Mouse (Mus musculus) kidney, adult 9 months (tissue): Measurements from ENCODE around the gene Phf21a.

Experiments
- DNase-seq: peaks from one replicate; pipeline ENCODE4 v3.0.0; 2022

The Phf21a gene

DNA sequence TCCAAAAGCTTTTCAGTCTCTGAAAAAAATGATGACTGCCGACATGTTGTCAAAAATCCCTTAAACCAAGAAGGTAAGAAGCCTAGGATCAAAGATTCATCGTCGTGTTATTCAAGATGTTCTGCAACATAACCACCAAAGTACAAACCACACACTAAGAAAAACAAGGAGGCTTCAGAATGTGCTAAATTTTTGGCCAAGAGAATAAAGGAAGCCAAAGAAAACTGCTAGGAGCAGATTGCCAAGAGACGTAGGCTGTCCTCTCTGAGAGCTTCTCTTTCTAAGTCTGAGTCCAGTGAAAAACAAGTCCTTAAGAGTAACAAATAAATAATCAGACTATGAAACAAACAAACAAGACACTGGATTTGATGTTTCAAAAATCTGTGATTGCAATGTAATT, 219.6 kb downstream of the Phf21a start:
- no peak for DNase-seq

DNA sequence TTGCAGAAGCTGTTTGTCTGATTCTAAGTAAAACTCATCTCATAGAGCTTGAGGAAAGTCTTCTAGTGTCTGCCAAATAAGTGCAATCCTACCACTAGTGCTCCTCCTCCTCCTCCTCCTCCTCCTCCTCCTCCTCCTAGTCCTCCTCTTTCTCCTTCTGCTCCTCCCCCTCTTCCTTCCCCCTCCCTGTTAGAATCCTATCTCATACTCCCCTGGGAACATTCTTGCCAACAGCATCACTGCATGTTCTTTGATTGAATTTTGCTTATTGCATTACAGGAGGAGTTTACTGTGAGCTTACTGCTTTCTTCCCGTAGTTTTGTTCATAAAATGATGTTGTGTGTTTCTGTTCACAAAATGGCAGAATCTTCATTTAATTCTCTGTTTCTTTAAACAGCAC, 221.1 kb downstream of the Phf21a start:
- DNase-seq = no peak

GRCm38 (mm10) chr2:92316652-92317051, 223.7 kb downstream of the Phf21a start:
- DNase-seq = no peak

GRCm38 (mm10) chr2:92317228-92317627, 224.3 kb downstream of the Phf21a start:
- DNase-seq = no peak

GRCm38 (mm10) chr2:92322669-92323068, 229.8 kb downstream of the Phf21a start:
- DNase-seq = peak; percentile 17

- DNase-seq = no peak
Observed at GRCm38 (mm10) chr2:92325676-92326075, 232.8 kb downstream of the Phf21a start.

GRCm38 (mm10) chr2:92326221-92326620, 233.3 kb downstream of the Phf21a start:
- DNase-seq = no peak

GRCm38 (mm10) chr2:92327601-92328000, 234.7 kb downstream of the Phf21a start:
- DNase-seq = no peak

GRCm38 (mm10) chr2:92328206-92328605, 235.3 kb downstream of the Phf21a start:
- no peak for DNase-seq

GRCm38 (mm10) chr2:92330840-92331239, 237.9 kb downstream of the Phf21a start:
- DNase-seq = peak; percentile 42

DNA sequence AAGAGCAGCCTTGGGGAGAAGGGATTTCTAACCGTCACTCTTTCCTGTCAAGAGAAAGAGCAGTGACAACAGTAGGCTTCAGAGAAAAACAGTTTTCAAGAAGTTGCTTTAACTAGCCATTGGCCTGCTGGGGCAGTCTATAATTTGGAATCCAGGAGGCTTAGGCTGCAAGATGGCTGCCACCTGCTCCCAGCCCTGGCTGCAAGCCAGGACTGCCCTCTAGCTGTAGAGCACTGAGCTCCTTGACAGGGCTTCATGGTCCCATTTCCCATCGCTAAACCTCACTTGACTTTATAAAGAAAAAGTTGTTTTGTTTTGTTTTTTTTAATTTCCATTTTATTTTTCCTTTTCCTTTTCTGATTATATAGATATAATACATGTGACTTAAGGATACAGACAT, 238.5 kb downstream of the Phf21a start:
- no peak for DNase-seq

GRCm38 (mm10) chr2:92331871-92332270, 239.0 kb downstream of the Phf21a start:
- no peak for DNase-seq

GRCm38 (mm10) chr2:92342418-92342817, 249.5 kb downstream of the Phf21a start:
- DNase-seq = no peak

DNA sequence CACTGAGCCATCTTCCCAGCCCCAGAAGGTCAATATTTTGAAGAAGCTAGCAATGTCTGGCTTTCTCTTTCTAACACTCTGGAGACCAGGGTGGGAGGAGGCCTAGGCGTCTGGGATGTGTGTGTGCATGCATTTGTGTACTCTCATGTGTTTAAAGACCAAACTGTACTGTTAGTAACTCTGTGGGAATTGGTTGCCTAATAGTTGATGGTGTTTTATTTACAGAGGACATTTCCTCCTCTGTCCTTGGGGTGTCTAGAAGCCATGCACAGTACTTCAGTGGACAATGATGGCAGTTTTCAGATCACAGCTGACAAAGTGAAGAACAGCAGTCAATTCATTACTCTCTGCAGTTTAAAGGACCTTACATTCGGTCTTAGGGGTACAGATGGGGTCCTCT, 254.3 kb downstream of the Phf21a start:
- DNase-seq = no peak

DNA sequence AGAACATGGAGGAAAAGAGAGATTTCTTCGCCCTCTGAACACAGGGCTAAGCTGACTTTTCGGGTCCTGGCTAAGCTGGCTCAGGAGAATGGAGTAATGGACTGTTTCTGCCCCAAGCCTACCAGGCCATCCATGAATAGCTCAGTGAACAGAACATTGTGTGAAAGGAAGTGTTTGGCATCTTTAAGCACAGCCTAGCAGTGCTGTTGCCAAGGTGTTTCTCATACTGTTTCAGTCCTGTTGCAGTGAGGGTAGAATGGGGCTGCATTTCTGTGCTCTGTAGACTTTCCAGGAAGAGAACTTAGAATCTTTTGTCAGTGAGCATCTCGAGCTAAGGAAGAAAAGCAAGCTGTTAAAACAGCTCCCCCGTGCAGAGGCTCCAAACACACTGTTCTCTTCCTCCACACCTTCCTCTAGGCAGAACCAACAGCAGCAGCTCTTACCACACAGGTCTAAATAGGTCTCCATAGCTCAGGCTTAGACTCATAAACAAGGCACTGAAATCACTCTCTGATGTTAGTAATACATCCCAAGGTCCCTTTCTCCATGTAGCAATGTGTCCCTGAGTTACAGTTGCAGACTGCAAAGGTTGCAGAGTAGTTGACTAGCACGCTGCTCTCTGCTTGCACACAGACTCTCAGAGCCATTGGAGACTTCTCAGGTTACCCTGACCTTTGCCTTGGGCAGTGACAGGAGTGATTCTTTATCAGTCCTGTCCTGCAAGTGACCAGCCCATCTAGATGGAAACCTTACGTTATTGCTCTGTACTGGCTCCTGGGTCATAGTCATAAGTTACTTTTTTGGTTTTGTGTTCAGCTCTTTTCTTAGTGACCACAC, 256.9 kb downstream of the Phf21a start:
- DNase-seq = no peak

- DNase-seq = no peak
Observed at GRCm38 (mm10) chr2:92350686-92351085, 257.8 kb downstream of the Phf21a start.

DNA sequence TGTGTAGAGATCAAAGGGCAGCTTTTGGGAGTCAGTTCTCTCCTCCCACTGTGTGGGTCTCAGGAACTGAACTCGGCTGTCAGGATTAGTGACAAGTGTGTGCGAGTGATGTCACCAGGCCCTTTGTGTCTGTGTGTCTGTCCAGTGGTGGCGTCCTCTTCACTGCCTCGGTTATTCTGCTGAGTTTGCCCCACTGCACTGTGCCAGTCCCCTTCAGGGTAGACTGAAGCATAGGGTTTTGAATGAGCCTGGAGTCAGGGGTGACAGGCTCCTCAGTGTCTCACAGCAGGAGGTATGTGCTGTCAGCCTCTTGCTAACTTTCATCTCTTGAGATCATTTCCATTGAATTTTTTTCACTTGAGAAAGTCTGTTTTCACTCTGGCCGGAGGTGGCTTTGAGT, 260.5 kb downstream of the Phf21a start:
- no peak for DNase-seq

DNA sequence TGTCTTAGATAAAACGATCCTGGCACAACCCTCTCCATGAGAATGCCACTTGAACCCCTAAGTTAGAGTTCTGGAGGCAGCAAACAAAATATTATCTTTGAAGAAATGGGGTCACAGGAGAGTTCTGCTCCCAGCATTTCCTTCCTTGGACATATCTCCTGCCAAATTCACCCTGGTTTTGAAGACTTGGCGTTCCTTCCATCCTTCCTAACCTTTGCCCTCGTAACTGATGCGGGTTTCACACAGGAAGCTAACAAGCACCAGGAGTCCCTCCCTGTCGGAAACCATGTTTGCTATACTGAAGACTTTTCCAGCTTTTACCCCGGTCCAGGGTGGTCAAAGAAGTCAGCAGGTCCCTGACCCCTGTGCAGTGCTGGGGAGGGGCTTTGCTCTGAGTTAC, 261.3 kb downstream of the Phf21a start:
- DNase-seq = peak; percentile 56

DNA sequence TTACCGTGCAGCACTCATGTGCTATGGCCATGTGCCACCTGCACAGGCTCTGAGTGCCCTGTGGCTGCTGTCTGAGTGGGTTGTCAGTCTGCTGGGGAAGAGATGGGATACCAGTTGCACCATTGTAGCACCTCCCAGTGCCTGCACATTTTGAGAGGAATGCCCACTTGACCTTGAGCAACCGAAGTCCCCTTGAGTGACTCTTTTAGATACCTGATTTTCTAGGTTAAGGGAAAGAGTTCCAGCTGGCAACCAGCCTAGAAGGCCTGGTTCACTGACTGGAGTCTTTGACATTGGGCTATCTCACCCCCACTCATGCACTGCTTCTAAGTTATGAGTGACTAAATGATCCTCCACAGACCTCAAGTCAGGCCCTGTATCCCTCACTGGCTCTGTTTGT, 266.4 kb downstream of the Phf21a start:
- DNase-seq = peak; percentile 84

DNA sequence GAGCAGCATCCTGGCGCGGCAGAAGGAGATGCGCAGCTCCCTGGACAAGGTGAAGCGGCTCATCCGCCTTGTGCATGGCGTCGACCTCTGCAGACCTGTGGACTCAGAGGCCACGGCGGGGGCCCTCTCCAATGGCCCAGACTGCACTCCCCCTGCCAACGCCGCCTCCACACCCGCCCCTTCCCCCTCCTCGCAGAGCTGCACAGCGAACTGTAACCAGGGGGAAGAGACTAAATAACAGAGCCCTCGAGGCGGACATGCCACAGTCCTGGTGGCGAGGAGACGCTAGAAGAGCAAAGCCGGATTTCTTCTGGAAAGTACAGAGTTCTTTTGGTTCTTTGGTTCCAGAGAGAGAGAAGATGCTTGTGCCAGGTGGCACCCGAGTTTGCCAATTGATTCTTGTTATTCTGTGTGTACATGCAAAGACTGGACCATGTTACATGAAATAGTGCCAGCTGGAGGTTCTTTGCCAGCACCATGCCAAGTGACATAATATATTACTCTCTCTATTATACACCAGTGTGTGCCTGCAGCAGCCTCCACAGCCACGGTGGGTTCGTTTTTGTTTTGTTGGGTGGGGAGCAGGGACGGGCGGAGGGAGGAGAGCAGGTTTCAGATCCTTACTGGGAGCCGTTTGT, 267.4 kb downstream of the Phf21a start:
- no peak for DNase-seq

DNA sequence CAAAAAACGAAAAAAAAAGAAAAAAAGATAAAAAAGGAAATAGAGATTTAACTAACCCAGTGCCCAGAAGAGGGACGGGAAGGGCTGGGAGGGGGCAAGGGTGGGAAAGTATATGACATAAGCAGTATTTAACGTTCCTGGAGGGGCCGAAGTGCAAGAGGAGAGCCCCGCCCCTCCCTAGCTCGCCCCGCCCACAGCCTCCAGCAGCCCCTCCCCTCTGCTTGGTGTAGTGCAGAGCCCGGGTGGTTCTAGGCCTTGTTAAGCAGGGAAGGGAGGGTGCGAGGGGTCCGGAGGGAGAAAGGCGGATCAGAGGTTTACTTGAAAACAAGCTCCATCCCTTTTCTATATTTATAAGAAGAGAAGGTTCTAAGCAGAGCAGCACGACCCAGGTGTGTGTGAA, 268.0 kb downstream of the Phf21a start:
- no peak for DNase-seq

DNA sequence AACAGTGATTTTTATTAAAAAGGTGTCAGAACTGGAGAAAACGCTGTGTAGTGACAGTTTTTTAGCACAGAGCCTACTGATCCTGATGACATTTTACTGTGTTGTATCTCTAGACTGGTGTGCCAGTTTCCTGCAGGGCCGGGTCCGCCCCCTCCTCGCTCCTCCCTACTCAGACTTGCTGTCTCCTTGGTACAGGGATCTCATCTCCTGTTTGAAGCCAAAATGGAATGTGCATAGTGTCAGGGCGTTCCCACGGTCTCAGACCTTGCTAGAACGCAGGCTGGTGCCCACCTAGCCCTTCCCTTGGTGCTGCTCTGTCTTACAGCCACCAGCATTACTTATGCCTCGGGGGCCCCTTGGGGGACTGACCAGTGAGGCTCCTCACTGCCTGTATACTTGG, 268.9 kb downstream of the Phf21a start:
- no peak for DNase-seq

DNA sequence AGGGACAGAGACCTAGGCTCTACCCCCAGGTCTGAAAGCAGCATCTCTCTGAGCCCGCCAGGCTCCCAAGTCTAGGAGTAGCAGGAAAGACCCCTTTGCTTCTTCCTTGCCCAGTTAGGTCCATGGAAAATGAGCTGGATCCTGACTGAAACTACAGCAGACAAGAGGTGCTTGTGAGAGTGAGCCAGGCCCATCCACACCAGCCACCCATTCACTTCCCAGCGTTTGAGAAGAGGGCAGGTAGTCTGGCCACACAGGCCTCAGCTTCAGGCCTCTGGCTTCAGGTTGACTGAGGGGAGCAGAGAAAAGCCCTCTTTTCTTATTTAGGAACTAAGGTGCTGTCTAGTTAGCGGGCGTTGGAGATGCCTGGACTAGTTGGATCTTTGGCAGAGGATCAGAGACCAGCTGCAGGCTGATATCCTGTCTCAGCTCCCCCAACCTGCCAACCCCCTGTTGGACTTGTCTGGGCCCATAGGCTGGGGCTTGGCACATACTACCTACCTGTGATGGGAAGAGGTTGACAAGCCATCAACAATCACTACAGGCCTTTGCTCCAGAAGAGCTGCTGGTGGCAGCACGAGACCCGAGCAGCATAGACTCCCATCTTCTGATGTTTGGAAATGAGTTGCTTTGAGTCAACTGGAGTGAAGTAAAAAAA, 269.8 kb downstream of the Phf21a start:
- DNase-seq = no peak

- no peak for DNase-seq
Observed at GRCm38 (mm10) chr2:92364086-92364485, 271.2 kb downstream of the Phf21a start.
